Mouse (Mus musculus) urinary bladder, adult 2 months (tissue): ENCODE measurements around the gene Iqschfp. TPM values are rescaled to one million over a fixed set of nuclear protein-coding genes. Genes with fewer than 3 reads are reported as not detected.

Experiments used
- DNase-seq: peaks from one replicate; pipeline ENCODE4 v3.0.0; 2022; ENCODE audit warnings: low spot score
- polyA plus RNA-seq: library from polyadenylated mRNA; depleted of rRNA; stranded (reverse); fragments of >200 nt; gene quantifications from 2 replicates; pipeline ENCODE4 v1.2.3, GENCODE M21; 2012

Iqschfp gene
- polyA plus RNA-seq, 1 experiment, result not detected

DNA sequence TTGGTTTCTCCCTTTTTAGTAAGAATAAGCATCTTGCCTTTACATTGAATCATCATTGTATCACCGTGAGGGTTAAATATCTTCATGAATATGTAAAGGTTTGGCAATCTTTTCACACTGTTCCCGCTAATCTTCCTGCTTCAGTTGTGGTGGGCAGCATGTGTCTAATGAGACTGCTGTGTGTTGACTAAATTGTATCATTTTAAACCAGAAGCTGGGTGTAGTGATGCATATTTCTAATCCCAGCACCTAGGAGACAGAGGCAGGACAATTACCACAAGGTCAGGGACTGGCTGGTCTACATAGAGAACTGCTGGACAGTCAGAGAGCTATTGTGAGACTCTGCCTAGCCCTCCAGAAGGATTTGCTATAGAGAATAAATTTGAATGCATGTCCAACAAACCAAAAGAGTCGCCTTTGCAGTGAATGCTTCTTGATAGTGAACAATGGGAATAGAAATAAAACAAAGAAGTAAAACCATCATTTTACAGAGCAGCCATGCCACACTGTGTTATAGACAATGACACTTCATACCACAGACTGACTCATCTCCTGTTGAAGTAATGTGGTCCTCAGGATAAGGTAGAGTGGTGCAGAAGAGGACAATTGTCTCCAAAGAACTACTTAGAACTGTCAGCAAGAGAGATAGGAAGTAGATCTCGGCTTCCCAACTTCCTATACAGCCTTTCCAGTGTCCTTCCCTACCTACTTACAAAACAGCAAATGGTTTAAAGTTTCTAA is 310.3 kb downstream of the Iqschfp start:
- DNase-seq, result no peak

- DNase-seq, result no peak
Observed at GRCm38 (mm10) chr3:68203934-68204467, 312.0 kb downstream of the Iqschfp start.

GRCm38 (mm10) chr3:68210422-68210821 is 318.4 kb downstream of the Iqschfp start:
- no peak for DNase-seq

DNA sequence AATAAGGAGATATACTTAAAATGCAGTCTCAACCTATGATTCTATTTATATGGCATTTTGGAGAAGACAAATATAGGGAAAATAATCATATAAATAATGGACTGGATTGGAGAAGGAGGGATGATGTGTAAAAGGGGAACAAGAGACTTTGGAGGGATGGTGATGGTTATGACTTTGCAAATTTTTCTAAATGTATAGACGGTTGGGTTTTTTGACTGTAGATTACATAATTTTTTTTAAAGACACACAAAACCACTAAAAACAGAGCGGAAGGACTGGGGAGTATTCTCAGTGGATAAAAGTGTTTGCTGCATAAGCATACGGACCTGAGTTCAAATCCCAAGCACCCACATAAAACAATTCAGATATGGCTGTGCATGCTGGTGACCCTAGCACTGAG is 329.4 kb downstream of the Iqschfp start:
- DNase-seq, result no peak

DNA sequence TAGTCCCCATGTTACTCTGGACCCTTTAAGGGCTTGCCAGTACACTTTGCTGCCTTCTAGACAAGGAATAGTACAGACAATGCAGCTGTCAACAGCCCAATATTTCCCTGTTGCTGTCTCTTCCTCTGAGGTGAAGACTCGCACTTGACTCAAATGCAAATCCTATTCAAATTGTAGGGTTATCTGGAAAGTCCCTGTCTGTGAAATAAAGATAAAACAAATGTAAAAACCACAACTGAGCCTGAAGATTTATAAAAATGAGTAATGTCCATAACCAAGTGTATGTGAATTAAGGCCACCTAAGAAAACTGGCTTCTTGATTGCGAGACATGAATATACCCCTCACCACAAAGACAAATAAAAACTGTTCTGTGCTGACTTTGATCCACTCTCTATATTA is 347.9 kb downstream of the Iqschfp start:
- no peak for DNase-seq

GRCm38 (mm10) chr3:68243239-68243638 is 351.2 kb downstream of the Iqschfp start:
- no peak for DNase-seq

DNA sequence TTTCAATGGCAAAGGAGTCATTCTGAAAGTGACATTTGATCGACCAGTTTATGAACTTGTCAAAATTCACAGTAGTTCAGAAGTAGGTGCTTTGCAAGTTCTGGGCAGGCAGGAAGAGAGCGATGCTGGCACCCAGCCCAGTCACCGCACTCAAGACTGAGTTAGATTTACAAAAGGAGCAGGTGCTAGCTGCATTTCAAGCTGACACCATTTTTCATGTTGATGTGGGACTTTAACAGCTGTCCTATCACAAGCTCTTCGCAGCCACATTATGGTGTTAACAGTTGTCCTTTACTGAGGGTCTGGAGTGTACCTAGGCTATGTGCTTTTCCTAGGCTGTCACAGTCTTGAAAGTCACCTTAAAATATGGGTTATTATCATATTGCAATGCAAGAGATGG is 354.1 kb downstream of the Iqschfp start:
- DNase-seq, result no peak

DNA sequence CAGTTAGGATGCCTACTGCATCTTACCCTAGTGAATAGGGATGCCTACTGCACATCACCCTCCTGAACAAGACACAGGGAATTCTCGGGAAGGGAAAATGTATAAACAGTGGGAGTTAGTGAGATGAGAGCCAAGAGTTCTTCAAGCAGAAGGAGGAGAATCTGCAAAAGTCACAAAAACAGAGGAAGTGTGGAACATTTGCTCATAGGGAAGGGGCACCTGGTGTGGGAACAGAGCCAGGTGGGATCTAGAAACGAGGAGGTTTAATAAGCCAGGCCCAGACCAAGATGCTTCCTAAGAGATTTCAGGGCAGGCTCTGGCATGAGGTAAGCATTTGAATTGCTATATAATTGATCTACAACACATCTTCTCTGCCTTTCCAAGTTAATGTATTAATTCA is 358.6 kb downstream of the Iqschfp start:
- DNase-seq, result no peak

- DNase-seq, result no peak
Observed at GRCm38 (mm10) chr3:68252335-68252734, 360.3 kb downstream of the Iqschfp start.

DNA sequence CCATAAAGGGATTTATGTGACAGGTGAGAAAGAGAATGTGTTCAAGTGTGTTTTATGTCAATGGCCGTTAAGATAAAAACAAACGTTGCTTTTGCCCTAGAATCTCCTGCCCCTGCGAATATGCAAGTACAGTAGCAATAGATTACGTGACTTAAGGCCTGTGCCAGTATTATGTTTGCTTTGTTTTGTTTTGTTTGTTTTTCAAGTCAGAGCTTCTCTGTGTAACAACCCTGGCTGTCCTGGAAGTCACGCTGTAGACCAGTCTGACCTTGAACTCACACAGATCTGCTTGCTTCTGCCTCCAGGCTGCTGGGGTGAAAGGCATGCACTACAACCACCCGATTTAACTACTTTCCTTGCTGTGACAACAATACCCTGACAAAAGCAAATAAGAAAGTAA is 370.3 kb downstream of the Iqschfp start:
- no peak for DNase-seq

DNA sequence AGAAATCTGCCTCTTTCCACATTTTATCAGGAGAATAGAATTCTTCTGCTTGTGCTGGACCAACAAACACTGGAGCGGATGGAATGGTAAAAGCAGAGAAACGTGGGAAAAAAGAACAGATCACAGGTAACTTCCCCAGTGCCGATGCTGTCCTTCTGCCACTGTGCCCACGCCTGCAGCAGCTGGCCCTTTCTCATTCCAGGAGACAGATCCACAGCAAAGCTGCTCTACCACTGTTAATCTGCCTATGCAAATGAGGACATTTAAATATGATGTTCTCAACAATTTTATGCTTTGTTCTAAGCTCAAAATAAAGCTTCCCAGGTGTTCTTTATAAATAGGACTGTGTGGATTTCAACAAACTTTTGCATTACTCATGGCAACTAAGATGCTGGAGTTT is 375.9 kb downstream of the Iqschfp start:
- no peak for DNase-seq

GRCm38 (mm10) chr3:68269251-68269650 is 377.2 kb downstream of the Iqschfp start:
- no peak for DNase-seq

- DNase-seq, result no peak
Observed at GRCm38 (mm10) chr3:68270246-68270645, 378.2 kb downstream of the Iqschfp start.

GRCm38 (mm10) chr3:68271457-68271856 is 379.4 kb downstream of the Iqschfp start:
- DNase-seq, result no peak

- DNase-seq, result no peak
Observed at GRCm38 (mm10) chr3:68271881-68272280, 379.8 kb downstream of the Iqschfp start.

DNA sequence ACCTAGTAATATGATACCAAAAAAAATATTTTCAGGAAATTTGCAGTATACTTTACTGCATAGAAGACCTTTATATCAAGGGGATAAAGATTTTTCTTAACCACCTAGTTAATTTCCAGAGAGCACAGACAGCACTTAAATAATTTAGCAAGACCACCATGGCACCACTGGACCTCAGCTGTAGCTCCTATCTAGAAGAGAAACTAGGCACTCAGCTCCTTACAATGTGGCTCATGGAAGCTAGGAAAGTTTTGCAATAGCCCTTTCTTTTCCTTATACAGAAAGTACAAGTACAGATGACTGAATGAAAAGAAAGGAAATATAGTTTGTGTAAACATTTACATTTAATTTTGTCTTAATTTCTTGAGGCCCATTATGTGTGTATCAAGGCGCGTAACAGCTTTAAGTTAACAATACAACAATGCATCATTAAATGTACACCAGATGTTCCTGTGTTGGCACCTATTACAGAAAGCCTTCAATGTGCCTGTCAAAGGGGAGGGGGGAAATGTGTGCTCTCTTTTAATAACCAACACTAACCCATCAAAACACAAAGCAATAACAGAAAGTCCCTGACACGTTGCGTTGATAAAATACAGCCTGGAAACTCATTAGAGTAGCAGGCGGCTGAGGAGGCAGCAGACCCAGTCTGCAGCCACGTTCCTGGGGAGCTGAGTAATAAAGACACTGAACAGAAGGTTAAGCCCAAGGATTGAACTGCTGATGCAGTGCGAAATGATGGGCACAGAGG is 391.0 kb downstream of the Iqschfp start:
- no peak for DNase-seq

- no peak for DNase-seq
Observed at GRCm38 (mm10) chr3:68283595-68283991, 391.6 kb downstream of the Iqschfp start.

DNA sequence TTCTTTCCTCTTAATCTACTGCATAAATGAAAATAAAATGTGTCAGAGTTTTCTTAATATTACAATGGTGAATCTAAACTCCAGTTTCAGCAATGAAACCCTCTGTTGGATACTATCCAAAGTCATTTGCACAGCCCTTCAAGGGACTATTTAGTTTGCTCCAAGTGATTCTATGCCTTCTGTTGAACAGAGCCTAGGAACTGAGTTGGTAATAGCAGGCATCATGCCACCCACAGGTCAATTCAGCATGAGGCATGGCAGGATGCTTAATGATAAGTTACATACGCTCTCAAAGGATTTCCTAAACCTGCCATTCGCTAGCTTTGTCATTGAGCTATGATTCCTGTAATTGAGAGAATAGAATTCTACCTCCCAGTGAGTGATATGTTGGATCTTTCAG is 392.5 kb downstream of the Iqschfp start:
- DNase-seq, result no peak

GRCm38 (mm10) chr3:68296752-68297151 is 404.7 kb downstream of the Iqschfp start:
- no peak for DNase-seq

DNA sequence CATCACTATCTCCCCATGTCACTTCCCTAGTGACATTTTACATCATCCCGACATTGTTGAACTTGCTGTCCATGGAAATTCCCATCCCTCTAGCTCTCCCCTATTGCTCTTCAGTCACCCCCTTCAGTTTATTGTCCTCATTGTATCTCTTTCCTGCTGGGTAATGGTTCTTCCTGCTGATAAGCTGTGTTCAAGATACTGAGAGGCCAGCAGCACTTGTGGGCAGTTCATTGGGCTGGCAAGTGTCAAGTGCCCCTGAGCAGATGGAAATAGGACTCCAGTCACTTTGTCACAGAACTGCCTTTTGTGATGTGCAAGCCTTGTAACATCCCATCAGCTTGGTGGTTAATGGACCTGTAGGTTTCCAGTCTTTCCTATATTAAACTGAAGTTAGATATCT is 413.6 kb downstream of the Iqschfp start:
- no peak for DNase-seq

- DNase-seq, result no peak
Observed at GRCm38 (mm10) chr3:68306726-68307125, 414.7 kb downstream of the Iqschfp start.

DNA sequence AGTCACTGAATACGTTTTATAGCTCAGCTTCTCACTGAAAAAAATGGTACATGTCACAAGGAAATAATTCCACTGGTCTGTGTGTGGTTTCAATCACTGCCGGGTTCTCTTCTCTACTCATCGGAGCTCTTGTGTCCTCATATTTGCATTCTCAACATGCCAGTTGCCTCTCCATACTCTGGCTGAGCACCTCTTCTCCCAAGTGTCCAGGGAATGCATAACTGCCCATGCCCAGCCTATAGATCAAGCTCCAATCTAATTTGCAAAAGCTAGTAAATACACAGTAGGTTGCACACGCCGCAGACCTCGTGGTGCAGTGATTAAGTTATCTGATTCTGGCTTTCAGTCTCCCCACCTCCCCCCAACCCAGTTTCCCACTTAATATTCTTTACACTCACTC is 433.5 kb downstream of the Iqschfp start:
- DNase-seq, result no peak

DNA sequence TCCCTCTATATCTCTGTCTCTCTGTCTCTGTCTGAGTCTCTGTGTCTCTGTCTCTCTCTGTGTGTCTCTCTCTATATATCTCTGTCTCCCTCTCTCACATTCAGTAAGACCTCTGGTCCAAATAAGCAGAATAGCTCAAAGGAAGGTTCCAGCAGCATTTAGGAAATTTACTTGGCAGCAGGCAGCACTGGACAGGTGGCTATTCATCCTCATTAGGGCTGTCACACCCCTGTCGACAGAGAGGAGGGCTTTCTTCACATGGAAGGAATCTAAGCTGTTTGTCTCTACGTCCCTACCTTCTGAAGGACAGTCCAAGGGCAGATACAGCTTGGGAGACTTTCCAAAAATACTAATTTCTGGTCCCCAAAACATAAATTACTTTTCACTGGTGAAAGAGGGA is 440.5 kb downstream of the Iqschfp start:
- no peak for DNase-seq
